Mouse (Mus musculus): ENCODE data around the gene Nr5a2.

- TF ChIP-seq CTCF (IDR thresholded peaks at IDR 0.05; ENCODE audit: borderline replicate concordance, insufficient read depth, low read depth, low read length) (no peak), POLR2A (IDR thresholded peaks at IDR 0.05; ENCODE audit: borderline replicate concordance, insufficient read depth, low read length) (no peak)
Measured at GRCm38 (mm10) chr1:136920089-136920488, 40.2 kb downstream of the Nr5a2 start.

Measured in cerebellum, adult 2 months (tissue).